Mouse (Mus musculus) MEL (cell line): ENCODE results near the gene Zfp799. TPM values are rescaled to one million over a fixed set of nuclear protein-coding genes. Genes with fewer than 3 reads are reported as not detected.

ENCODE experiments used
- DNase-seq: peaks from one replicate; pipeline ENCODE4 v3.0.0; 2011; ENCODE audit warnings: low read depth, low spot score
- H3K27ac ChIP-seq: 2 replicates; pipeline ENCODE4 v1.5.1; 2012; ENCODE audit warnings: low read depth, mild to moderate bottlenecking, control low read depth, low read length, moderate library complexity; ENCODE audit not compliant: control insufficient read depth
- H3K27me3 ChIP-seq, 2 experiments: fragments of 150-350 bp in 1 of 2; sonication (generic) in 1 of 2; 2 replicates each; pipeline ENCODE4 v1.6.1; 2012; ENCODE audit warnings: low read length in 2 of 2, mild to moderate bottlenecking in 2 of 2, improper control_type of control experiment in 1 of 2, moderate library complexity in 1 of 2; ENCODE audit not compliant: insufficient read depth in 2 of 2, control insufficient read depth in 1 of 2
- H3K36me3 ChIP-seq, 2 experiments: 2 replicates each; pipeline ENCODE4 v1.6.1; 2012 to 2014; ENCODE audit warnings: low read length in 2 of 2, improper control_type of control experiment in 1 of 2, inconsistent platforms in 1 of 2, mild to moderate bottlenecking in 1 of 2; ENCODE audit not compliant: insufficient read depth in 2 of 2, control insufficient read depth in 1 of 2
- H3K4me1 ChIP-seq, 2 experiments: fragments of 150-350 bp in 1 of 2; sonication (generic) in 1 of 2; 2 replicates each; pipeline ENCODE4 v1.6.1; 2012; ENCODE audit warnings: low read length in 2 of 2, improper control_type of control experiment in 1 of 2, mild to moderate bottlenecking in 1 of 2; ENCODE audit not compliant: insufficient read depth in 2 of 2, control insufficient read depth in 1 of 2
- H3K4me3 ChIP-seq, 2 experiments: fragments of 150-350 bp in 1 of 2; sonication (generic) in 1 of 2; 2 replicates each; pipeline ENCODE4 v1.5.1; 2012; ENCODE audit warnings: low read depth in 2 of 2, low read length in 2 of 2, mild to moderate bottlenecking in 2 of 2, moderate library complexity in 2 of 2, control low read depth in 1 of 2, improper control_type of control experiment in 1 of 2; ENCODE audit not compliant: control insufficient read depth in 1 of 2, insufficient read depth in 1 of 2
- H3K79me2 ChIP-seq: 2 replicates; pipeline ENCODE4 v1.6.1; 2012; ENCODE audit warnings: mild to moderate bottlenecking, low read length, moderate library complexity; ENCODE audit not compliant: control insufficient read depth, poor library complexity, insufficient read depth
- H3K9ac ChIP-seq: 2 replicates; pipeline ENCODE4 v1.6.1; 2012; ENCODE audit warnings: low read depth, mild to moderate bottlenecking, control low read depth, low read length, moderate library complexity; ENCODE audit not compliant: control insufficient read depth, poor library complexity, severe bottlenecking
- H3K9me3 ChIP-seq: fragments of 150-350 bp; sonication (generic); replicated peaks from 2 replicates; pipeline ENCODE4 v1.6.1; 2012; ENCODE audit warnings: mild to moderate bottlenecking, low read length, improper control_type of control experiment, moderate library complexity; ENCODE audit not compliant: insufficient read depth
- CHD1 ChIP-seq: IDR thresholded peaks from 2 replicates; pipeline ENCODE4 v1.6.1; 2012; ENCODE audit warnings: low read depth, mild to moderate bottlenecking, inconsistent platforms, low read length, improper control_type of control experiment
- E2F4 ChIP-seq: IDR thresholded peaks from 2 replicates; pipeline ENCODE4 v1.6.1; 2011; ENCODE audit warnings: low read depth, low read length, improper control_type of control experiment, borderline replicate concordance
- GATA1 ChIP-seq: IDR thresholded peaks from 2 replicates; pipeline ENCODE4 v1.6.1; 2011; ENCODE audit warnings: low read depth, low read length, improper control_type of control experiment
- HCFC1 ChIP-seq: IDR thresholded peaks from 2 replicates; pipeline ENCODE4 v1.6.1; 2012; ENCODE audit warnings: low read depth, mild to moderate bottlenecking, inconsistent platforms, low read length, improper control_type of control experiment, moderate library complexity
- KAT2A ChIP-seq: conservative IDR thresholded peaks from 2 replicates; pipeline ENCODE4 v1.6.1; 2012; ENCODE audit warnings: low read depth, low read length, improper control_type of control experiment, inconsistent platforms
- MAX ChIP-seq: IDR thresholded peaks from 2 replicates; pipeline ENCODE4 v1.6.1; 2011; ENCODE audit warnings: low read length, improper control_type of control experiment
- MYB ChIP-seq: IDR thresholded peaks from 2 replicates; pipeline ENCODE4 v1.6.1; 2011; ENCODE audit warnings: mild to moderate bottlenecking, low read depth, low read length, improper control_type of control experiment
- MYC ChIP-seq: IDR thresholded peaks from 2 replicates; pipeline ENCODE4 v1.6.1; 2011; ENCODE audit warnings: low read depth, mild to moderate bottlenecking, low read length, improper control_type of control experiment, moderate library complexity
- NELFE ChIP-seq: IDR thresholded peaks from 2 replicates; pipeline ENCODE4 v1.6.1; 2011; ENCODE audit warnings: low read depth, low read length, improper control_type of control experiment
- RAD21 ChIP-seq: IDR thresholded peaks from 2 replicates; pipeline ENCODE4 v1.6.1; 2011; ENCODE audit warnings: mild to moderate bottlenecking, low read depth, low read length, improper control_type of control experiment
- RCOR1 ChIP-seq: IDR thresholded peaks from 2 replicates; pipeline ENCODE4 v1.6.1; 2012; ENCODE audit warnings: low read depth, mild to moderate bottlenecking, inconsistent platforms, low read length, improper control_type of control experiment
- SIN3A ChIP-seq: IDR thresholded peaks from 2 replicates; pipeline ENCODE4 v1.6.1; 2012; ENCODE audit warnings: low read length, improper control_type of control experiment, inconsistent platforms
- SMC3 ChIP-seq: IDR thresholded peaks from 2 replicates; pipeline ENCODE4 v1.6.1; 2011; ENCODE audit warnings: low read depth, low read length, improper control_type of control experiment
- TBP ChIP-seq: IDR thresholded peaks from 2 replicates; pipeline ENCODE4 v1.8.0; 2011; ENCODE audit warnings: low read depth, low read length, improper control_type of control experiment
- TCF12 ChIP-seq: IDR thresholded peaks from 2 replicates; pipeline ENCODE4 v1.6.1; 2014; ENCODE audit warnings: low read depth, mild to moderate bottlenecking, inconsistent platforms, low read length, improper control_type of control experiment, moderate library complexity
- ZC3H11A ChIP-seq: IDR thresholded peaks from 2 replicates; pipeline ENCODE4 v1.6.1; 2012; ENCODE audit warnings: low read depth, mild to moderate bottlenecking, inconsistent platforms, low read length, improper control_type of control experiment
- ZNF384 ChIP-seq: IDR thresholded peaks from 2 replicates; pipeline ENCODE4 v1.6.1; 2012; ENCODE audit warnings: low read depth, mild to moderate bottlenecking, inconsistent platforms, low read length, improper control_type of control experiment
- polyA plus RNA-seq, 2 experiments: library from polyadenylated mRNA; stranded (reverse) in 1 of 2; unstranded in 1 of 2; fragments of >175 nt in 1 of 2; fragments of >200 nt in 1 of 2; gene quantifications; 2 replicates each; pipeline versions ENCODE4 v1.2.1 to v1.2.4; 2012; ENCODE audit warnings: low replicate concordance in 2 of 2, low read depth in 1 of 2; ENCODE audit not compliant: insufficient read length in 2 of 2, insufficient read depth in 1 of 2, missing spikeins in 1 of 2
- total RNA-seq: library from RNA; depleted of rRNA; stranded (reverse); fragments of 300-350 nt; gene quantifications from 2 replicates; pipeline ENCODE4 v1.2.3, GENCODE M21; 2012

Gene Zfp799
- total and polyA plus RNA-seq, 3 experiments: 0.01 TPM; not detected in 2

GRCm38 (mm10) chr17:32788094-32788559, 41.9 kb downstream of the Zfp799 start, which contains the start of gene Zfp871 (continued):
- TF ChIP-seq HCFC1 (peak; percentile 82), KAT2A (no peak; the same call in 1 of the 2 replicates), MYB (no peak), MAX (peak; percentile 81; the same call in 1 of the 2 replicates), NELFE (peak; percentile 89), GATA1 (no peak), MYC (no peak), SMC3 (no peak)

DNA sequence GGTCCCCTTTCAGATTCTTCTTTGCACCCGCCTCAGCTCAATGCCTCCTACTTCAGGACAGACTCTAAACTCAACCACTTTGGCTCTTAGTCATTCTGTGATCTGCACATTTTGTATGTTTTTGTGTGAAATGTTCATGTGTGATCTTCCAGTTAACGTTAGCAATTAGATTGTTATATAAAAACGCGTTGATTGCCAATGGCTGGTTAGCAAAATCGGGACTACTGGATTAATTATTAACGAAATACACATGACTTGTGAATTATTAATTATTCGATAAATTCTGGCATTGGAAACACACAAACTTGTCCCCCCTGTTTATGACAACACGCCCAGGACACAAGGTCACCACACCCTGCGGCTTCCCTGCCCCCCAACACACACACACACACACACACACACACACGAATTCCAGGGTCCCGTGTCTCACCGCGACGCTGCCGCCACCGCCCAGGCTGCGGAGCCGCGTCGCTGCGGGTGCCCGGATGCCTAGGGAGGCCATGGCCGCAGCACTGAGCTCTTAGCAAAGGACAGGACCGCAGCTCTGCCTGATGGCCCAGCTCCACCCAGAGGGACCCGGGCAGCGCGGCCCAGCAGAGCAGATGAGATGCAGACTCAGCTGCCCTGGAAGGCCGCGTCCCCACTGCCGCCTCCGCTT, 42.5 kb downstream of the Zfp799 start:
- no peaks in the 10 kb centered on the region for H3K9me3 ChIP-seq
- DNase-seq: peak; percentile 61
- H3K27ac ChIP-seq: peak overlapping the region; percentile 82
- peak overlapping the region; percentile 54 to 76 for H3K4me3 ChIP-seq
- no peak for TF ChIP-seq RAD21
- TF ChIP-seq, all 39 proteins: peak for 0
- H3K9ac ChIP-seq: peak overlapping the region; percentile 83
- H3K27me3 ChIP-seq: 0 out of 4 replicates have a peak, but pooled peaks cover 0 to 1% of the 10 kb centered on the region in 2 experiments
- peaks cover 2 to 11% of the 10 kb centered on the region in 2 experiments for H3K4me1 ChIP-seq
- H3K79me2 ChIP-seq: peaks cover 44% of the 10 kb centered on the region
- H3K36me3 ChIP-seq: peaks cover 16 to 26% of the 10 kb centered on the region in 2 experiments

- DNase-seq: no peak
- H3K9ac ChIP-seq: peak overlapping the region; percentile 83
- H3K4me3 ChIP-seq: peak overlapping the region; percentile 54 to 76
Observed at GRCm38 (mm10) chr17:32786944-32787343, 43.1 kb downstream of the Zfp799 start.

More at GRCm38 (mm10) chr17:32786944-32787343, 43.1 kb downstream of the Zfp799 start:
- peaks cover 2 to 11% of the 10 kb centered on the region in 2 experiments for H3K4me1 ChIP-seq
- peaks cover 48% of the 10 kb centered on the region for H3K79me2 ChIP-seq
- H3K36me3 ChIP-seq: peaks cover 16 to 28% of the 10 kb centered on the region in 2 experiments
- TF ChIP-seq SIN3A (0 out of 2 replicates have a peak, but pooled peaks have one; percentile 2), TBP (no peak), ZC3H11A (no peak), RCOR1 (no peak), TCF12 (no peak), NELFE (no peak), ZNF384 (peak; percentile 67; the same call in 1 of the 2 replicates), CHD1 (no peak), E2F4 (no peak), MYB (no peak)
- TF ChIP-seq, all 39 proteins: peak for 2
- Histone ChIP-seq H3K27me3 (0 out of 4 replicates have a peak, but pooled peaks cover 0 to 1% of the 10 kb centered on the region in 2 experiments), H3K27ac (no peak overlapping the region), H3K9me3 (no peaks in the 10 kb centered on the region)
